Mouse (Mus musculus): Measurements from ENCODE around the gene Ndufaf2.

DNA sequence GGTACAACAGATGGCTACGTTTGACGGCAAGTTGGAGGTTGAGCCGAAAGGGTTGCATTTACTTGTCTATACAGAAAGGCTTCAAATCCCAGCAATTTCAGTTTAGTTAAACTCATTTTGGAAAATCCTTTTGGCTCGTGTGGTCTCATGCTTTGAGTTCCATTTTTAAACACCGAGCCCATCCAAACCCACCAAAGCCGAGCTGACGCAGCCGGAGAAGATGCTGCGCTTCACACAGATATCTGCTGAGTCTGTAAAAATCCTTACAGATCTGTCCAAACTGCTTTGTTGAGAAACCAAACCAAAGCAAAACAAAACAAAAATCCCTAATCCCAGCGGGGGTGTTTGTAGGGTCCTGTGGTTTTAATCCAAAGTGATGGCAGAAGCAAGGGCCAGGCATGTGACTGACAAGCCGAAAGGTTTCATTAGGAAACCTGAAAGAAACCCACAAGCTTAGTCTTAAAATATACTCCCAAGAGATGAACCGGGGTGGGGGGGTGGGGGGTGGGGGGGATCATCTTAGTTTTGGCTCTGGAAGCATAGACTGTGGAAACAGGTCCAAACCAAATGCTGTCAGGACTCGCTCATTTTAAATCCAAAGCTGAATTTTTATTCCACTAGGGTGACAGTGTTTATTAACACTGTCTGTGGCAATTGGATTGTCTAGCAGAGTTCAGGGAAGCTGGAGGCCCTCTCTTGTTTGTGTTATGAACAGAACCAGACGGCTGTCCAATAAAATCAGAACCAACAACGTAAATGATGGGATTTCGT is 181.4 kb downstream of the Ndufaf2 start:
- TF ChIP-seq CTCF (IDR thresholded peaks at IDR 0.05) (no peak), EP300 (IDR thresholded peaks at IDR 0.05; ENCODE audit: insufficient read depth, low read depth, low read length) (no peak), POLR2A (IDR thresholded peaks at IDR 0.05; ENCODE audit: insufficient read depth, low read depth, low read length) (no peak)

All from heart, adult 2 months (tissue).